Mouse (Mus musculus): ENCODE data around the gene Upk1b. TPM values are rescaled to one million over a fixed set of nuclear protein-coding genes. Genes with fewer than 3 reads are reported as not detected.

Upk1b gene
- total and polyA plus RNA-seq, 2 experiments from 2014 or later = 0.62 to 1.3 TPM

GRCm38 (mm10) chr16:38763508-38763907 lies 36.6 kb downstream of the Upk1b start:
- no peak overlapping the region for H3K4me2 ChIP-seq (ENCODE audit: low read depth)
- TF ChIP-seq CTCF (IDR thresholded peaks at IDR 0.05; ENCODE audit: low read depth) = no peak
- no peak overlapping the region for H3K27ac ChIP-seq (ENCODE audit: low read depth, low read length)
- H3K36me3 ChIP-seq (ENCODE audit: insufficient read depth) = peaks cover 63% of the 10 kb centered on the region
- no peaks in the 10 kb centered on the region for H3K4me1 ChIP-seq (ENCODE audit: insufficient read depth)
- no peaks in the 10 kb centered on the region for H3K9me3 ChIP-seq (ENCODE audit: low read length)
- no peaks in the 10 kb centered on the region for H3K27me3 ChIP-seq (ENCODE audit: insufficient read depth, low read length)
- H3K4me3 ChIP-seq (ENCODE audit: low read depth, low read length) = no peak overlapping the region
- WGBS = 89% methylated on average over 4 of the region's 4 CpGs
- no peak for DNase-seq
- ATAC-seq = no peak
- no peak overlapping the region for H3K9ac ChIP-seq

- no peak overlapping the region for H3K27ac ChIP-seq (ENCODE audit: low read depth, low read length)
- WGBS = 89% methylated on average over 8 of the region's 8 CpGs
- no peak for TF ChIP-seq CTCF (IDR thresholded peaks at IDR 0.05; ENCODE audit: low read depth)
- DNase-seq = no peak
- ATAC-seq = no peak
- no peak overlapping the region for H3K4me2 ChIP-seq (ENCODE audit: low read depth)
- H3K4me3 ChIP-seq (ENCODE audit: low read depth, low read length) = no peak overlapping the region
- H3K36me3 ChIP-seq (ENCODE audit: insufficient read depth) = peaks cover 58% of the 10 kb centered on the region
- no peaks in the 10 kb centered on the region for H3K9me3 ChIP-seq (ENCODE audit: low read length)
- H3K27me3 ChIP-seq (ENCODE audit: insufficient read depth, low read length) = no peaks in the 10 kb centered on the region
- no peak overlapping the region for H3K9ac ChIP-seq
- no peaks in the 10 kb centered on the region for H3K4me1 ChIP-seq (ENCODE audit: insufficient read depth)
Measured at GRCm38 (mm10) chr16:38762401-38762800, 37.7 kb downstream of the Upk1b start.

GRCm38 (mm10) chr16:38761972-38762371 lies 38.2 kb downstream of the Upk1b start:
- 85% methylated on average over 5 of the region's 5 CpGs for WGBS
- Histone ChIP-seq H3K27me3 (ENCODE audit: insufficient read depth, low read length) (no peaks in the 10 kb centered on the region), H3K27ac (ENCODE audit: low read depth, low read length) (no peak overlapping the region), H3K4me3 (ENCODE audit: low read depth, low read length) (no peak overlapping the region), H3K4me1 (ENCODE audit: insufficient read depth) (no peaks in the 10 kb centered on the region), H3K9ac (no peak overlapping the region), H3K9me3 (ENCODE audit: low read length) (no peaks in the 10 kb centered on the region), H3K36me3 (ENCODE audit: insufficient read depth) (peaks cover 56% of the 10 kb centered on the region), H3K4me2 (ENCODE audit: low read depth) (no peak overlapping the region)
- no peak for ATAC-seq
- DNase-seq = no peak
- no peak for TF ChIP-seq CTCF (IDR thresholded peaks at IDR 0.05; ENCODE audit: low read depth)

GRCm38 (mm10) chr16:38760834-38761375 lies 39.2 kb downstream of the Upk1b start:
- Histone ChIP-seq H3K27me3 (ENCODE audit: insufficient read depth, low read length) (no peaks in the 10 kb centered on the region), H3K4me1 (ENCODE audit: insufficient read depth) (no peaks in the 10 kb centered on the region), H3K4me3 (ENCODE audit: low read depth, low read length) (no peak overlapping the region), H3K4me2 (ENCODE audit: low read depth) (no peak overlapping the region), H3K36me3 (ENCODE audit: insufficient read depth) (peaks cover 51% of the 10 kb centered on the region), H3K27ac (ENCODE audit: low read depth, low read length) (no peak overlapping the region), H3K9ac (no peak overlapping the region), H3K9me3 (ENCODE audit: low read length) (no peaks in the 10 kb centered on the region)
- no peak for ATAC-seq
- no peak for TF ChIP-seq CTCF (IDR thresholded peaks at IDR 0.05; ENCODE audit: low read depth)
- DNase-seq = no peak
- 92% methylated on average over 6 of the region's 6 CpGs for WGBS

GRCm38 (mm10) chr16:38760239-38760638 lies 39.9 kb downstream of the Upk1b start:
- H3K4me2 ChIP-seq (ENCODE audit: low read depth) = no peak overlapping the region
- H3K27me3 ChIP-seq (ENCODE audit: insufficient read depth, low read length) = no peaks in the 10 kb centered on the region
- H3K9me3 ChIP-seq (ENCODE audit: low read length) = no peaks in the 10 kb centered on the region
- H3K4me3 ChIP-seq (ENCODE audit: low read depth, low read length) = no peak overlapping the region
- no peak overlapping the region for H3K27ac ChIP-seq (ENCODE audit: low read depth, low read length)
- DNase-seq = no peak
- no peaks in the 10 kb centered on the region for H3K4me1 ChIP-seq (ENCODE audit: insufficient read depth)
- peaks cover 47% of the 10 kb centered on the region for H3K36me3 ChIP-seq (ENCODE audit: insufficient read depth)
- TF ChIP-seq CTCF (IDR thresholded peaks at IDR 0.05; ENCODE audit: low read depth) = no peak
- ATAC-seq = no peak
- H3K9ac ChIP-seq = no peak overlapping the region
- WGBS = 94% methylated on average over 5 of the region's 5 CpGs

GRCm38 (mm10) chr16:38758104-38758861 lies 41.8 kb downstream of the Upk1b start:
- 0 out of 2 replicates have a peak, but pooled peaks have one; percentile 10 for TF ChIP-seq CTCF (IDR thresholded peaks at IDR 0.05; ENCODE audit: low read depth)
- Histone ChIP-seq H3K4me1 (ENCODE audit: insufficient read depth) (no peaks in the 10 kb centered on the region), H3K36me3 (ENCODE audit: insufficient read depth) (peaks cover 39% of the 10 kb centered on the region), H3K9ac (no peak overlapping the region), H3K27ac (ENCODE audit: low read depth, low read length) (no peak overlapping the region), H3K9me3 (ENCODE audit: low read length) (no peaks in the 10 kb centered on the region), H3K4me2 (ENCODE audit: low read depth) (no peak overlapping the region), H3K27me3 (ENCODE audit: insufficient read depth, low read length) (no peaks in the 10 kb centered on the region), H3K4me3 (ENCODE audit: low read depth, low read length) (no peak overlapping the region)
- WGBS = 86% methylated on average over 12 of the region's 12 CpGs
- DNase-seq (no peak), ATAC-seq (no peak)

GRCm38 (mm10) chr16:38757626-38758025 lies 42.5 kb downstream of the Upk1b start:
- Histone ChIP-seq H3K36me3 (ENCODE audit: insufficient read depth) (peaks cover 39% of the 10 kb centered on the region), H3K9me3 (ENCODE audit: low read length) (no peaks in the 10 kb centered on the region), H3K4me3 (ENCODE audit: low read depth, low read length) (no peak overlapping the region), H3K4me2 (ENCODE audit: low read depth) (no peak overlapping the region), H3K27ac (ENCODE audit: low read depth, low read length) (no peak overlapping the region), H3K4me1 (ENCODE audit: insufficient read depth) (no peaks in the 10 kb centered on the region), H3K27me3 (ENCODE audit: insufficient read depth, low read length) (no peaks in the 10 kb centered on the region), H3K9ac (no peak overlapping the region)
- WGBS = 96% methylated on average over 19 of the region's 19 CpGs
- ATAC-seq = no peak
- TF ChIP-seq CTCF (IDR thresholded peaks at IDR 0.05; ENCODE audit: low read depth) = no peak
- no peak for DNase-seq

Measured in forebrain, postnatal 0 days (tissue).